Mouse (Mus musculus): ENCODE measurements at regions not wholly inside any gene's neighbourhood (a gene's known extent, or its start where the extent isn't known, plus 50 kb on each side); places are given as distances from the start of the nearest gene placed in this dataset.
A peak's percentile ranks its signal among the peaks of the same experiment; 100 is the strongest.

- Histone ChIP-seq H3K27ac (ENCODE audit: control insufficient read depth, insufficient read depth, low read depth, low read length, poor library complexity) (no peak overlapping the region), H3K4me3 (replicated peaks; ENCODE audit: control insufficient read depth, low read depth, low read length) (no peak overlapping the region), H3K4me1 (ENCODE audit: control insufficient read depth, insufficient read depth, low read length) (no peaks in the 10 kb centered on the region)
- WGBS: 43% methylated on average over 9 of the region's 9 CpGs
- TF ChIP-seq CTCF (IDR thresholded peaks at IDR 0.05; ENCODE audit: control insufficient read depth, insufficient read depth, low read length) (peak; percentile 56; the same call in 1 of the 2 replicates), POLR2A (IDR thresholded peaks at IDR 0.05; ENCODE audit: borderline replicate concordance, control insufficient read depth, low read depth, low read length) (no peak)
These were observed 56.1 kb upstream of the Ces5a start for GRCm38 (mm10) chr8:93591608-93592301.

- WGBS: 44% methylated on average over 3 of the region's 3 CpGs
- Histone ChIP-seq H3K4me3 (replicated peaks; ENCODE audit: control insufficient read depth, low read depth, low read length) (no peak overlapping the region), H3K27ac (ENCODE audit: control insufficient read depth, insufficient read depth, low read depth, low read length, poor library complexity) (no peak overlapping the region), H3K4me1 (ENCODE audit: control insufficient read depth, insufficient read depth, low read length) (no peaks in the 10 kb centered on the region)
- no peak for TF ChIP-seq CTCF (IDR thresholded peaks at IDR 0.05; ENCODE audit: control insufficient read depth, insufficient read depth, low read length)
- TF ChIP-seq POLR2A (IDR thresholded peaks at IDR 0.05; ENCODE audit: borderline replicate concordance, control insufficient read depth, low read depth, low read length): no peak
These were observed 56.6 kb upstream of the Ces5a start for GRCm38 (mm10) chr8:93592302-93592651.

- no peak overlapping the region for H3K4me3 ChIP-seq (replicated peaks; ENCODE audit: control insufficient read depth, low read depth, low read length)
- WGBS: 31% methylated on average over 11 of the region's 11 CpGs
- TF ChIP-seq POLR2A (IDR thresholded peaks at IDR 0.05; ENCODE audit: borderline replicate concordance, control insufficient read depth, low read depth, low read length) (no peak), CTCF (IDR thresholded peaks at IDR 0.05; ENCODE audit: control insufficient read depth, insufficient read depth, low read length) (no peak)
- no peak overlapping the region for H3K27ac ChIP-seq (ENCODE audit: control insufficient read depth, insufficient read depth, low read depth, low read length, poor library complexity)
- H3K4me1 ChIP-seq (ENCODE audit: control insufficient read depth, insufficient read depth, low read length): no peaks in the 10 kb centered on the region
These were observed 63.0 kb upstream of the Ces5a start for GRCm38 (mm10) chr8:93598613-93599121.

GRCm38 (mm10) chr8:93599306-93599705, 63.7 kb upstream of the Ces5a start:
- Histone ChIP-seq H3K4me3 (replicated peaks; ENCODE audit: control insufficient read depth, low read depth, low read length) (no peak overlapping the region), H3K27ac (ENCODE audit: control insufficient read depth, insufficient read depth, low read depth, low read length, poor library complexity) (no peak overlapping the region), H3K4me1 (ENCODE audit: control insufficient read depth, insufficient read depth, low read length) (no peaks in the 10 kb centered on the region)
- TF ChIP-seq POLR2A (IDR thresholded peaks at IDR 0.05; ENCODE audit: borderline replicate concordance, control insufficient read depth, low read depth, low read length) (no peak), CTCF (IDR thresholded peaks at IDR 0.05; ENCODE audit: control insufficient read depth, insufficient read depth, low read length) (no peak)
- 70% methylated on average over 9 of the region's 9 CpGs for WGBS

- no peak overlapping the region for H3K4me3 ChIP-seq (replicated peaks; ENCODE audit: control insufficient read depth, low read depth, low read length)
- H3K4me1 ChIP-seq (ENCODE audit: control insufficient read depth, insufficient read depth, low read length): no peaks in the 10 kb centered on the region
- H3K27ac ChIP-seq (ENCODE audit: control insufficient read depth, insufficient read depth, low read depth, low read length, poor library complexity): no peak overlapping the region
- 65% methylated on average over 8 of the region's 8 CpGs for WGBS
- TF ChIP-seq CTCF (IDR thresholded peaks at IDR 0.05; ENCODE audit: control insufficient read depth, insufficient read depth, low read length): no peak
- no peak for TF ChIP-seq POLR2A (IDR thresholded peaks at IDR 0.05; ENCODE audit: borderline replicate concordance, control insufficient read depth, low read depth, low read length)
These were observed 64.1 kb upstream of the Ces5a start for GRCm38 (mm10) chr8:93599776-93600175.

- Histone ChIP-seq H3K4me1 (ENCODE audit: control insufficient read depth, insufficient read depth, low read length) (no peaks in the 10 kb centered on the region), H3K4me3 (replicated peaks; ENCODE audit: control insufficient read depth, low read depth, low read length) (no peak overlapping the region), H3K27ac (ENCODE audit: control insufficient read depth, insufficient read depth, low read depth, low read length, poor library complexity) (no peak overlapping the region)
- WGBS: 49% methylated on average over 18 of the region's 18 CpGs
- TF ChIP-seq CTCF (IDR thresholded peaks at IDR 0.05; ENCODE audit: control insufficient read depth, insufficient read depth, low read length) (no peak), POLR2A (IDR thresholded peaks at IDR 0.05; ENCODE audit: borderline replicate concordance, control insufficient read depth, low read depth, low read length) (no peak)
These were observed 91.3 kb upstream of the Ces5a start for GRCm38 (mm10) chr8:93626807-93627526.

- no peaks in the 10 kb centered on the region for H3K4me1 ChIP-seq (ENCODE audit: control insufficient read depth, insufficient read depth, low read length)
- TF ChIP-seq POLR2A (IDR thresholded peaks at IDR 0.05; ENCODE audit: borderline replicate concordance, control insufficient read depth, low read depth, low read length) (no peak), CTCF (IDR thresholded peaks at IDR 0.05; ENCODE audit: control insufficient read depth, insufficient read depth, low read length) (no peak)
- no peak overlapping the region for H3K27ac ChIP-seq (ENCODE audit: control insufficient read depth, insufficient read depth, low read depth, low read length, poor library complexity)
- H3K4me3 ChIP-seq (replicated peaks; ENCODE audit: control insufficient read depth, low read depth, low read length): no peak overlapping the region
- WGBS: 73% methylated on average over 6 of the region's 6 CpGs
These were observed 92.0 kb upstream of the Ces5a start for GRCm38 (mm10) chr8:93627626-93628025.

- H3K27ac ChIP-seq (ENCODE audit: control insufficient read depth, insufficient read depth, low read depth, low read length, poor library complexity): no peak overlapping the region
- 77% methylated on average over 8 of the region's 8 CpGs for WGBS
- no peaks in the 10 kb centered on the region for H3K4me1 ChIP-seq (ENCODE audit: control insufficient read depth, insufficient read depth, low read length)
- TF ChIP-seq POLR2A (IDR thresholded peaks at IDR 0.05; ENCODE audit: borderline replicate concordance, control insufficient read depth, low read depth, low read length): no peak
- TF ChIP-seq CTCF (IDR thresholded peaks at IDR 0.05; ENCODE audit: control insufficient read depth, insufficient read depth, low read length): no peak
- H3K4me3 ChIP-seq (replicated peaks; ENCODE audit: control insufficient read depth, low read depth, low read length): no peak overlapping the region
These were observed 97.3 kb upstream of the Ces5a start for GRCm38 (mm10) chr8:93632896-93633295.
